Mouse (Mus musculus) forebrain, postnatal 0 days (tissue): ENCODE data around the gene Gm20777. TPM values are rescaled to one million over a fixed set of nuclear protein-coding genes. Genes with fewer than 3 reads are reported as not detected.
"Not testable (repeated sequence)": the region's sequence is repeated elsewhere in the genome, so short reads cannot be mapped to it uniquely, and the experiment has no call there.

Source experiments
- ATAC-seq: fragments of 200-750 bp; cut with Nextera tagmentation; 2 replicates; pipeline ENCODE4 v1.8.0; 2017; ENCODE audit warnings: mild to moderate bottlenecking, moderate library complexity
- DNase-seq: peaks from one replicate; pipeline ENCODE4 v3.0.0-alpha.2; 2015
- H3K27ac ChIP-seq: fragments of 300-500 bp; sonication (generic); 2 replicates; pipeline ENCODE4 v1.5.1; 2014; ENCODE audit warnings: low read depth, mild to moderate bottlenecking, antibody characterized with exemption, low read length, moderate library complexity, mixed read lengths
- H3K27me3 ChIP-seq: fragments of 300-500 bp; sonication (generic); 2 replicates; pipeline ENCODE4 v1.6.1; 2014; ENCODE audit warnings: mild to moderate bottlenecking, low read length, mixed read lengths; ENCODE audit not compliant: insufficient read depth
- H3K36me3 ChIP-seq: fragments of 300-500 bp; sonication (generic); 2 replicates; pipeline ENCODE4 v1.6.1; 2014; ENCODE audit warnings: mild to moderate bottlenecking, moderate library complexity; ENCODE audit not compliant: insufficient read depth
- H3K4me1 ChIP-seq: fragments of 300-500 bp; sonication (generic); 2 replicates; pipeline ENCODE4 v1.6.1; 2014; ENCODE audit warnings: antibody characterized with exemption; ENCODE audit not compliant: insufficient read depth
- H3K4me2 ChIP-seq: fragments of 300-500 bp; sonication (generic); 2 replicates; pipeline ENCODE4 v1.6.1; 2014; ENCODE audit warnings: low read depth, mild to moderate bottlenecking, moderate library complexity
- H3K4me3 ChIP-seq: fragments of 300-500 bp; sonication (generic); 2 replicates; pipeline ENCODE4 v1.5.1; 2014; ENCODE audit warnings: low read depth, low read length, mixed read lengths
- H3K9ac ChIP-seq: fragments of 300-500 bp; sonication (generic); 2 replicates; pipeline ENCODE4 v1.6.1; 2014; ENCODE audit warnings: mild to moderate bottlenecking
- H3K9me3 ChIP-seq: fragments of 300-500 bp; sonication (generic); 2 replicates; pipeline ENCODE4 v1.6.1; 2016; ENCODE audit warnings: low read length
- WGBS: fragments of 180-500 bp; shearing (Covaris S2); extraction: QIAGEN DNeasy Blood & Tissue Kit; methylation state at CpG from one replicate; pipeline ENCODE4 v1.1.7; 2014; 5-methylcytosine and 5-hydroxymethylcytosine counted together
- polyA plus RNA-seq: library from polyadenylated mRNA; unstranded; fragments of >200 nt; fragmentation: Nextera tagmentation; extraction: Ambion mirVana; gene quantifications from 2 replicates; pipeline ENCODE4 v1.2.1, GENCODE M21; 2015
- total RNA-seq: library from RNA; depleted of rRNA; stranded (reverse); fragments of >200 nt; gene quantifications from 2 replicates; pipeline ENCODE4 v1.2.3, GENCODE M21; 2014; rRNA removed

Gm20777 gene
- total RNA-seq: not detected in 2 replicates
- not detected in 2 replicates for polyA plus RNA-seq

DNA sequence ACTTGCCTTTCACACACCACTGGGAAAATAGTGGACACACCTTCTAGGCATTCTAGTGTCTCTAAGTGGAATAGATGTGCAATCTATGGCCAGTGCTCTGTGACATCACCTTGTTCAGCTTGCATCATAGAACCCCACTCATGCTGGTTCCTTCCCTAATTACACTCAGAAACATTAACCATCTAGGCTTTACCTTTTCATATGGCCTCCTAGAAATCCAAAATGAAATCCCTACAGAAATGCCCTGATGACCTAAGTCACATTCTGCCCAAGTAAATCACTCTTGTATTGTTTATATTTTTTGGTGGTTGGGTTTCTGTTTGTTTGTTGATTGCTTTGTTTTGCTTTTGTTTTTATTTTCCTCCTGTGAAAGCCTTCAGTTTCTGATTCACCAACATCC, at the start of gene Gm20777:
Gene Gm20777 (minus strand): TSS at position 101 of the 400 bp plus-strand sequence.
- not testable (repeated sequence) for H3K27ac ChIP-seq, H3K9ac ChIP-seq, H3K4me2 ChIP-seq, H3K4me1 ChIP-seq, H3K9me3 ChIP-seq, ATAC-seq, DNase-seq, H3K36me3 ChIP-seq, H3K4me3 ChIP-seq, H3K27me3 ChIP-seq

DNA sequence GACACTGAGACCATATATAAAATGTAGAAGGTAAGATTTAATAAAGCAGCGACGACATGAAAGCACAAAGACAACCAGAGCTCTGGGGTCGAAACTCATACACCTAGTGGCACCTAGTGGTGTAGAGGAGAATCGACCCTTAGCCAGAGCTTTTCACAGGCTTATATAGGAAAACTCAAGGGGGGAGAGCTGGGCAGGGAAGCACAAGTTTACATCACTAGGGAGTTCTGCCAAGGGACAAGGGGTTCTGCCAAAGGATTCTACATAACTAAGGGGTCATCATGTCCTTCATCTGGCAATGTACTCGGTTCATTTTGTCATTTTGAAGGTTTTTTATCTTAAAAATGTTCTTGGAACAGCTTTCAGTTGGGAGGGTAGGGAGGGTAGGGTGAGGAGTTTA, 42.7 kb downstream of the Gm20777 start:
- H3K27me3 ChIP-seq, DNase-seq, ATAC-seq: not testable (repeated sequence)

DNA sequence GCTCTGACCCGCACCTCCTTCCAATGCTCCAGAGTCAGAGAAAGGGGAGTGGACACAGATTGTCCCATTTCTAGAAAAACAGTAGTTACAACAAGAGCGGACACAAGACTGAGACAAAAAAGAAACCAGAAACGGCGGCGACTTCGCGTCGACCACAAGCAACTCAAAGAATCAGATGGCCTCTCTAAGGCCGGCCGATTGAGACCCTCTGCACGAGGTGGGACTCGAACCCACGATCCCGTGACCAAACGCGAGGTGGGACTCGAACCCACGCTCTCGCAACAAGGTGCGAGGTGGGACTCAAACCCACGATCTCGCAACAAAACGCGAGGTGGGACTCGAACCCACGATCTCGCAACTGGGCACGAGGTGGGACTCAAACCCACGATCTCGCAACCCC, 43.5 kb downstream of the Gm20777 start:
- WGBS: 84% methylated on average over 13 of the region's 30 CpGs
- not testable (repeated sequence) for ATAC-seq

More for the DNA sequence above, 42.7 kb downstream of the Gm20777 start:
- H3K4me1 ChIP-seq, H3K4me2 ChIP-seq, H3K9me3 ChIP-seq, H3K36me3 ChIP-seq, H3K4me3 ChIP-seq, H3K9ac ChIP-seq, H3K27ac ChIP-seq: not testable (repeated sequence)
- WGBS: no CpG with 5 or more reads among the region's 5 CpGs

DNA sequence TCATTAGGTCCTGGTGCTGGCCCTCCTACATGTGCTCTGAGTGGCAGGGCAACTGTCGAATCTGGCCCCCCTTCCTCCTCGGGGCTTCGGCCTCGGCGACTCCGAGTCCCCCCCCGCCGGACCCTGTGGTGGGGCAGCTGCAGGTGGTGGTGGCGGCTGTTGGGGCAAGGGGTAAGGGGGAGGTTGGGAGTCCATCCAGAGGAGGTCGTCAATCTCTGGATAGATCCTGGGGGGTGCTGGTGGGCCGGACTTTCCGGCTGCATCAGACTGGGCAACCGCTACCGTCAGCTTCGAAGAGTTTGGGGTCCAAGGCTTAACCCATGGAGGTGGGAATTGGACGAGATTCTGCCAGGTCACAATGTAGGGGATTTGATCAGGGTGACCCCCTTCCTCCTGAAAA, 44.0 kb downstream of the Gm20777 start:
- H3K9me3 ChIP-seq, H3K4me3 ChIP-seq, ATAC-seq, H3K9ac ChIP-seq, DNase-seq, H3K27ac ChIP-seq, H3K4me2 ChIP-seq, H3K4me1 ChIP-seq, H3K27me3 ChIP-seq, H3K36me3 ChIP-seq: not testable (repeated sequence)
- 94% methylated on average over 10 of the region's 16 CpGs for WGBS

More for the DNA sequence above, 43.5 kb downstream of the Gm20777 start:
- not testable (repeated sequence) for H3K36me3 ChIP-seq, H3K4me1 ChIP-seq, H3K9ac ChIP-seq, H3K9me3 ChIP-seq, H3K4me3 ChIP-seq, H3K4me2 ChIP-seq, DNase-seq, H3K27ac ChIP-seq, H3K27me3 ChIP-seq

DNA sequence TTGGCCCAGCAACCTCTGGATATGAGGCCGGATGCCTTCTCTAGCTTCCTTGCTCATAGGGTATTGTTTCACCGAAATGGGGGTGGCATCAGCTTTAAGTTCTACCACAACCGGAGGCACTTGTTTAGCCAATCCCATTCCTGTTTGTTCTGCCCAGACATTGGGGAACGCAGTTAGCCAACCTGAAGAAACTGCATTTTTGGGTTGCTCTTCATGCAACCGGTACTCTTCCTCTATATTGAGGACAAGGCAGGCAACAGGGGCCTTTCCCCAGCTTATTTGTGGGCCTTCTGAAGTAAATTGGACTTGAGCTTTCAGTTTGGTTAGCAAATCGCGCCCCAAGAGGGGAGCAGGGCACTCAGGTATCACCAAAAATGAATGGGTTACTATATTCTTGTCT, 45.6 kb downstream of the Gm20777 start:
- H3K9ac ChIP-seq, H3K4me1 ChIP-seq, DNase-seq, H3K9me3 ChIP-seq, H3K36me3 ChIP-seq, ATAC-seq, H3K4me3 ChIP-seq, H3K4me2 ChIP-seq, H3K27ac ChIP-seq, H3K27me3 ChIP-seq: not testable (repeated sequence)
- WGBS: 94% methylated on average over 3 of the region's 7 CpGs

Other genes with a start within 250 kb of the Gm20777 start
- not detected in 2 replicates for gene Gm20737, start 216.4 kb downstream of the Gm20777 start, total RNA-seq
- not detected in 2 replicates for gene Gm20737, start 216.4 kb downstream of the Gm20777 start, polyA plus RNA-seq
- gene Gm21775, start 199.0 kb downstream of the Gm20777 start, total RNA-seq: not detected in 2 replicates
- gene Gm21775, start 199.0 kb downstream of the Gm20777 start, polyA plus RNA-seq: not detected in 2 replicates
- not detected in 2 replicates for gene Gm21900, start 136.1 kb downstream of the Gm20777 start, total RNA-seq
- not detected in 2 replicates for gene Gm21900, start 136.1 kb downstream of the Gm20777 start, polyA plus RNA-seq